Mouse (Mus musculus): ENCODE data around the gene Haspin. TPM values are rescaled to one million over a fixed set of nuclear protein-coding genes. Genes with fewer than 3 reads are reported as not detected.

Haspin gene
- total RNA-seq, 2 experiments from 2014 or later, result 0.21 to 0.25 TPM

- DNase-seq (ENCODE audit: low spot score in 2 of 2), result no peak
- intact Hi-C loops (cut with DNase I), result no loop called here
Observed at GRCm38 (mm10) chr11:73094231-73094995, 43.7 kb downstream of the Haspin start.

GRCm38 (mm10) chr11:73092877-73093276 lies 45.2 kb downstream of the Haspin start:
- intact Hi-C loops (cut with DNase I), result no loop called here
- DNase-seq (ENCODE audit: low spot score in 2 of 2), result no peak

- DNase-seq (ENCODE audit: low spot score in 2 of 2), result no peak
- intact Hi-C loops (cut with DNase I), result no loop called here
Observed at GRCm38 (mm10) chr11:73092057-73092456, 46.0 kb downstream of the Haspin start.

GRCm38 (mm10) chr11:73090826-73091225 lies 47.3 kb downstream of the Haspin start:
- no peak for DNase-seq (ENCODE audit: low spot score in 2 of 2)
- intact Hi-C loops (cut with DNase I), result no loop called here

- intact Hi-C loops (cut with DNase I), result no loop called here
- DNase-seq (ENCODE audit: low spot score in 2 of 2), result no peak
Observed at GRCm38 (mm10) chr11:73090283-73090682, 47.8 kb downstream of the Haspin start, which contains the start of gene Itgae. Gene Itgae, plus strand, starts transcription at chr11:73090583.

GRCm38 (mm10) chr11:73087700-73088480 lies 50.2 kb downstream of the Haspin start:
- intact Hi-C loops (cut with DNase I), result no loop called here
- DNase-seq (ENCODE audit: low spot score in 2 of 2), result no peak

Other genes with a start within 250 kb of the Haspin start
- 1 to 10 TPM; 6.2 TPM for gene Atp2a3, start 177.1 kb downstream of the Haspin start, total RNA-seq (2021)
- 1 to 10 TPM in 1 of 2 experiments, under 1 TPM in 1; 0.28 to 1.0 TPM for gene P2rx1, start 139.2 kb downstream of the Haspin start, total RNA-seq (2021)
- gene Camkk1, start 119.3 kb downstream of the Haspin start, total RNA-seq (2021), result 10 to 100 TPM; 79.5 to 92.4 TPM
- 1 to 10 TPM; 8.3 to 8.9 TPM for gene Ncbp3, start 90.5 kb downstream of the Haspin start, total RNA-seq (2021)
- under 1 TPM; 0.18 to 0.21 TPM for gene Itgae, start 47.7 kb downstream of the Haspin start, total RNA-seq (2021)
- gene P2rx5, start 22.1 kb upstream of the Haspin start, total RNA-seq (2021), result under 1 TPM; 0.32 to 0.44 TPM
- 10 to 100 TPM; 55.6 to 55.9 TPM for gene Emc6, start 38.7 kb upstream of the Haspin start, total RNA-seq (2021)
- gene Tax1bp3, start 38.8 kb upstream of the Haspin start, total RNA-seq (2021), result 10 to 100 TPM; 10.2 to 11.3 TPM
- 10 to 100 TPM; 19.2 to 21.0 TPM for gene Ctns, start 60.7 kb upstream of the Haspin start, total RNA-seq (2021)
- gene Shpk, start 61.2 kb upstream of the Haspin start, total RNA-seq (2021), result 1 to 10 TPM; 2.0 to 2.7 TPM
- gene Trpv1, start 96.0 kb upstream of the Haspin start, total RNA-seq (2021), result under 1 TPM in 1 of 2 experiments, not detected in 1; 0.50 TPM
- gene Trpv3, start 129.1 kb upstream of the Haspin start, total RNA-seq (2021), result under 1 TPM; 0.25 to 0.48 TPM
- 10 to 100 TPM in 1 of 2 experiments, 1 to 10 TPM in 1; 8.6 to 12.9 TPM for gene Aspa, start 191.3 kb upstream of the Haspin start, total RNA-seq (2021)
- not detected for gene Gm49340, start 191.4 kb upstream of the Haspin start, total RNA-seq (2021)
- not detected for gene Spata22, start 191.4 kb upstream of the Haspin start, total RNA-seq (2021)
- gene Olfr20, start 212.5 kb upstream of the Haspin start, total RNA-seq (2021), result not detected
- gene Olfr376, start 233.0 kb upstream of the Haspin start, total RNA-seq (2021), result not detected